Mouse (Mus musculus) thymus, adult 2 months (tissue): ENCODE results near the gene Lypd8.

ENCODE experiments used
- CTCF ChIP-seq: fragments of 200-500 bp; IDR thresholded peaks from 2 replicates; pipeline ENCODE4 v1.5.1; 2012; ENCODE audit warnings: mild to moderate bottlenecking, control low read depth, low read length, moderate library complexity, borderline replicate concordance; ENCODE audit not compliant: control insufficient read depth, poor library complexity, insufficient read depth; ENCODE audit errors: extremely low read depth
- POLR2A ChIP-seq: fragments of 200-500 bp; IDR thresholded peaks from 2 replicates; pipeline ENCODE4 v1.6.1; 2012; ENCODE audit warnings: mild to moderate bottlenecking, low read length, control low read depth, moderate library complexity; ENCODE audit not compliant: control insufficient read depth, poor library complexity, insufficient read depth; ENCODE audit errors: extremely low read depth

GRCm38 (mm10) chr11:58377686-58378085, 1.2 kb upstream of the Lypd8 start:
- TF ChIP-seq CTCF (no peak), POLR2A (no peak)
